Mouse (Mus musculus) retina, postnatal 7 days (tissue): ENCODE measurements around the gene Cbx3.

Experiments used
- DNase-seq: peaks from one replicate; pipeline ENCODE4 v3.0.0-alpha.2; 2012; ENCODE audit warnings: low read depth, low spot score

The Cbx3 gene

GRCm38 (mm10) chr6:51470311-51471178 lies at the start of gene Cbx3:
Cbx3 (plus strand) TSS chr6:51470360.
- DNase-seq: peak; percentile 81

GRCm38 (mm10) chr6:51423466-51424122 lies 46.6 kb upstream of the Cbx3 start:
- DNase-seq: no peak

GRCm38 (mm10) chr6:51424537-51424936 lies 45.6 kb upstream of the Cbx3 start:
- no peak for DNase-seq

GRCm38 (mm10) chr6:51432535-51433397 lies 37.4 kb upstream of the Cbx3 start, which contains the start of gene Nfe2l3:
Nfe2l3 (plus strand) TSS chr6:51432670.
- DNase-seq: no peak

- DNase-seq: no peak
Measured at GRCm38 (mm10) chr6:51434270-51434669, 35.9 kb upstream of the Cbx3 start.

GRCm38 (mm10) chr6:51437665-51438064 lies 32.5 kb upstream of the Cbx3 start:
- DNase-seq: no peak

GRCm38 (mm10) chr6:51438826-51439330 lies 31.3 kb upstream of the Cbx3 start:
- no peak for DNase-seq

- DNase-seq: no peak
Measured at GRCm38 (mm10) chr6:51442191-51442835, 27.8 kb upstream of the Cbx3 start.

GRCm38 (mm10) chr6:51452927-51453503 lies 17.1 kb upstream of the Cbx3 start:
- DNase-seq: no peak

- DNase-seq: no peak
Measured at GRCm38 (mm10) chr6:51454949-51455348, 15.2 kb upstream of the Cbx3 start.

GRCm38 (mm10) chr6:51456198-51456597 lies 14.0 kb upstream of the Cbx3 start:
- DNase-seq: no peak

GRCm38 (mm10) chr6:51457283-51457682 lies 12.9 kb upstream of the Cbx3 start:
- no peak for DNase-seq

GRCm38 (mm10) chr6:51457770-51458387 lies 12.3 kb upstream of the Cbx3 start:
- no peak for DNase-seq

GRCm38 (mm10) chr6:51458925-51459312 lies 11.2 kb upstream of the Cbx3 start:
- DNase-seq: no peak

- DNase-seq: no peak
Measured at GRCm38 (mm10) chr6:51459313-51460020, 10.7 kb upstream of the Cbx3 start.

GRCm38 (mm10) chr6:51460021-51460360 lies 10.2 kb upstream of the Cbx3 start:
- no peak for DNase-seq

GRCm38 (mm10) chr6:51460363-51460762 lies 9.8 kb upstream of the Cbx3 start:
- no peak for DNase-seq

- DNase-seq: no peak
Measured at GRCm38 (mm10) chr6:51467649-51468048, 2.5 kb upstream of the Cbx3 start.

- peak; percentile 77 for DNase-seq
Measured at GRCm38 (mm10) chr6:51468891-51469561, 1.1 kb upstream of the Cbx3 start.
